Mouse (Mus musculus): ENCODE data around the gene Cdyl. TPM values are rescaled to one million over a fixed set of nuclear protein-coding genes. Genes with fewer than 3 reads are reported as not detected.
A peak's percentile ranks its signal among the peaks of the same experiment; 100 is the strongest.

Gene Cdyl
- total and polyA plus RNA-seq, 2 experiments = 1.3 to 3.5 TPM

- Histone ChIP-seq H3K79me2 (ENCODE audit: control insufficient read depth, insufficient read depth, low read length) (peaks cover 30% of the 10 kb centered on the region), H3K9ac (ENCODE audit: low read depth, low read length) (no peak overlapping the region), H3K4me1 (ENCODE audit: control insufficient read depth, insufficient read depth, low read length) (peaks cover 3% of the 10 kb centered on the region; the same call in 1 of the 2 replicates), H3K4me3 (ENCODE audit: insufficient read depth, low read depth, low read length) (no peak overlapping the region), H3K36me3 (ENCODE audit: control insufficient read depth, insufficient read depth, low read length) (no peaks in the 10 kb centered on the region), H3K27ac (replicated peaks; ENCODE audit: insufficient read depth, low read depth, low read length) (no peak overlapping the region), H3K27me3 (ENCODE audit: control insufficient read depth, insufficient read depth, low read length) (no peaks in the 10 kb centered on the region)
- no peak for DNase-seq (ENCODE audit: extremely low read depth, low read depth, low spot score)
- WGBS = 91% methylated on average over 2 of the region's 2 CpGs
- TF ChIP-seq POLR2A (IDR thresholded peaks at IDR 0.05; ENCODE audit: extremely low read depth, insufficient read depth, low read length) (no peak), CTCF (IDR thresholded peaks at IDR 0.05; ENCODE audit: low read depth, low read length) (no peak)
Measured at GRCm38 (mm10) chr13:35769673-35770072, 110.0 kb downstream of the Cdyl start.

DNA sequence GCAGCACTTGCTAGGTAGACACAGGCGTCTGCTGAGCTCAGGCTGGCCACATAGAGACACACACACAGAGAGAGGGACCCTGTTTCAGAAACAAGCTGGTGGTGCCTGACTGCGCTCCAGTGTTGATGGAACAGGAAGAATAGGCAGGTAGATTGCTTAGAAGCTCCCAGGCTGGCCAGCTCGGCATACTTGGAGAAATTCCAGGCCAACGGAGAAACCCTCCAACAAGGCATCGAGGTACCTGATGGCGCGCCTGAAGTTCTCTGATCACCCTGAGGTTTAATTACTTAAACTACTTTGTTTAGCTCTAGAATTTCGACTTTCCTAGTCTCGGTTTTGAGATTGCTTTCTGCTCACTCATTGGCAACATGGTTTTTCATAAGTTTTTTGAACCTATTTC is 110.8 kb downstream of the Cdyl start:
- 92% methylated on average over 9 of the region's 9 CpGs for WGBS
- Histone ChIP-seq H3K4me3 (ENCODE audit: insufficient read depth, low read depth, low read length) (no peak overlapping the region), H3K36me3 (ENCODE audit: control insufficient read depth, insufficient read depth, low read length) (no peaks in the 10 kb centered on the region), H3K4me1 (ENCODE audit: control insufficient read depth, insufficient read depth, low read length) (peaks cover 3% of the 10 kb centered on the region; the same call in 1 of the 2 replicates), H3K79me2 (ENCODE audit: control insufficient read depth, insufficient read depth, low read length) (peaks cover 33% of the 10 kb centered on the region), H3K27ac (replicated peaks; ENCODE audit: insufficient read depth, low read depth, low read length) (no peak overlapping the region), H3K9ac (ENCODE audit: low read depth, low read length) (no peak overlapping the region), H3K27me3 (ENCODE audit: control insufficient read depth, insufficient read depth, low read length) (no peaks in the 10 kb centered on the region)
- no peak for DNase-seq (ENCODE audit: extremely low read depth, low read depth, low spot score)
- TF ChIP-seq POLR2A (IDR thresholded peaks at IDR 0.05; ENCODE audit: extremely low read depth, insufficient read depth, low read length) (no peak), CTCF (IDR thresholded peaks at IDR 0.05; ENCODE audit: low read depth, low read length) (no peak)

DNA sequence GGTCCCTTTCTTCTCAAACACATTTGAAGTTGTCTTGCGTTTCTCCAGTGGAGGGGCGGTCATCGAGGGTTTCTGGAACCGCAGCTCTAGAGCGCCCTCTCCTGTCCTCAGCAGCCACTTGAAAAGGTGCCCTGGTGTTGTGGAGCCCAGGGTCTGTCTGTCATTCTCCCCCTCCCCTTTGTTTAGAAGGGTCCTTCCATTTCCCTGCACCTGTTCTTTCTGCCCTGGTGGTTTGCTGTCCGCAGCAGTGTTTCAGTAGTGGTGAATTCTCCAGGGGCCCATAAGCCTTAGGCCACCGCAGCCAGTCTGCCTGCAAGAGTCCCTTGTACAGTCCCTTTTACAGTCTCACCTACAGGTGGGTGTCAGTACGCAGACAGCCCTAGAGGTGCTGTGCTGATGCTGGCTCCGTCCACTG is 112.3 kb downstream of the Cdyl start:
- Histone ChIP-seq H3K4me1 (ENCODE audit: control insufficient read depth, insufficient read depth, low read length) (peaks cover 3% of the 10 kb centered on the region; the same call in 1 of the 2 replicates), H3K79me2 (ENCODE audit: control insufficient read depth, insufficient read depth, low read length) (peaks cover 38% of the 10 kb centered on the region), H3K36me3 (ENCODE audit: control insufficient read depth, insufficient read depth, low read length) (no peaks in the 10 kb centered on the region), H3K9ac (ENCODE audit: low read depth, low read length) (no peak overlapping the region), H3K4me3 (ENCODE audit: insufficient read depth, low read depth, low read length) (no peak overlapping the region), H3K27ac (replicated peaks; ENCODE audit: insufficient read depth, low read depth, low read length) (no peak overlapping the region), H3K27me3 (ENCODE audit: control insufficient read depth, insufficient read depth, low read length) (no peaks in the 10 kb centered on the region)
- TF ChIP-seq CTCF (IDR thresholded peaks at IDR 0.05; ENCODE audit: low read depth, low read length) (peak; percentile 59), POLR2A (IDR thresholded peaks at IDR 0.05; ENCODE audit: extremely low read depth, insufficient read depth, low read length) (no peak)
- DNase-seq (ENCODE audit: extremely low read depth, low read depth, low spot score) = no peak
- WGBS = 80% methylated on average over 9 of the region's 9 CpGs

- H3K79me2 ChIP-seq (ENCODE audit: control insufficient read depth, insufficient read depth, low read length) = peaks cover 42% of the 10 kb centered on the region
- TF ChIP-seq POLR2A (IDR thresholded peaks at IDR 0.05; ENCODE audit: extremely low read depth, insufficient read depth, low read length) (no peak), CTCF (IDR thresholded peaks at IDR 0.05; ENCODE audit: low read depth, low read length) (peak; percentile 42)
- no peaks in the 10 kb centered on the region for H3K27me3 ChIP-seq (ENCODE audit: control insufficient read depth, insufficient read depth, low read length)
- H3K4me3 ChIP-seq (ENCODE audit: insufficient read depth, low read depth, low read length) = no peak overlapping the region
- 80% methylated on average over 7 of the region's 7 CpGs for WGBS
- no peak for DNase-seq (ENCODE audit: extremely low read depth, low read depth, low spot score)
- no peaks in the 10 kb centered on the region for H3K36me3 ChIP-seq (ENCODE audit: control insufficient read depth, insufficient read depth, low read length)
- no peak overlapping the region for H3K27ac ChIP-seq (replicated peaks; ENCODE audit: insufficient read depth, low read depth, low read length)
- peaks cover 3% of the 10 kb centered on the region; the same call in 1 of the 2 replicates for H3K4me1 ChIP-seq (ENCODE audit: control insufficient read depth, insufficient read depth, low read length)
- H3K9ac ChIP-seq (ENCODE audit: low read depth, low read length) = no peak overlapping the region
Measured at GRCm38 (mm10) chr13:35773763-35774162, 114.1 kb downstream of the Cdyl start.

DNA sequence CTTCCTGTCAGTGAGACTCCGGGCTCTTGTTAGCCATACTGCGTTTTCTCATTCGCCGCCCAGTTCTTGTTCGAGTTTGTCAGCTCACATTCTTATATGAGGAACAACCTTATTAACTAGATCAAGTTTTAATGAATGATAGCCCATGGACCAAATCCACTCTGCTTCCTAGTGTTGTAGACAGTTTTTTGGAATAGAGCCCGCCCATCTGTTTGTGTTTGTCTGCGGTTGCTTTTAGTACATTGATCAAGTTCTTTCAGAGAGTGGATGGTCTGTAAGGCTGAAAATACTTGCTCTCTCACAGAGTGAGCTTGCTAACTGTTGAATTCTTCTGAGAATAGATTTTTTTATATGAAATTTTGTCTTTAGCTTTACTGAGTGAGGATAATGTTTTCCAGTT is 116.5 kb downstream of the Cdyl start:
- H3K4me1 ChIP-seq (ENCODE audit: control insufficient read depth, insufficient read depth, low read length) = peaks cover 3% of the 10 kb centered on the region; the same call in 1 of the 2 replicates
- H3K79me2 ChIP-seq (ENCODE audit: control insufficient read depth, insufficient read depth, low read length) = peaks cover 33% of the 10 kb centered on the region
- TF ChIP-seq POLR2A (IDR thresholded peaks at IDR 0.05; ENCODE audit: extremely low read depth, insufficient read depth, low read length) (no peak), CTCF (IDR thresholded peaks at IDR 0.05; ENCODE audit: low read depth, low read length) (no peak)
- no peak overlapping the region for H3K27ac ChIP-seq (replicated peaks; ENCODE audit: insufficient read depth, low read depth, low read length)
- H3K36me3 ChIP-seq (ENCODE audit: control insufficient read depth, insufficient read depth, low read length) = no peaks in the 10 kb centered on the region
- no peaks in the 10 kb centered on the region for H3K27me3 ChIP-seq (ENCODE audit: control insufficient read depth, insufficient read depth, low read length)
- no peak overlapping the region for H3K9ac ChIP-seq (ENCODE audit: low read depth, low read length)
- H3K4me3 ChIP-seq (ENCODE audit: insufficient read depth, low read depth, low read length) = no peak overlapping the region
- DNase-seq (ENCODE audit: extremely low read depth, low read depth, low spot score) = peak; percentile 19
- 85% methylated on average over 7 of the region's 7 CpGs for WGBS

- Histone ChIP-seq H3K27ac (replicated peaks; ENCODE audit: insufficient read depth, low read depth, low read length) (no peak overlapping the region), H3K36me3 (ENCODE audit: control insufficient read depth, insufficient read depth, low read length) (no peaks in the 10 kb centered on the region), H3K79me2 (ENCODE audit: control insufficient read depth, insufficient read depth, low read length) (peaks cover 18% of the 10 kb centered on the region; the same call in 1 of the 2 replicates), H3K9ac (ENCODE audit: low read depth, low read length) (no peak overlapping the region), H3K4me1 (ENCODE audit: control insufficient read depth, insufficient read depth, low read length) (peaks cover 13% of the 10 kb centered on the region), H3K27me3 (ENCODE audit: control insufficient read depth, insufficient read depth, low read length) (no peaks in the 10 kb centered on the region), H3K4me3 (ENCODE audit: insufficient read depth, low read depth, low read length) (no peak overlapping the region)
- WGBS = 86% methylated on average over 3 of the region's 3 CpGs
- no peak for DNase-seq (ENCODE audit: extremely low read depth, low read depth, low spot score)
- TF ChIP-seq CTCF (IDR thresholded peaks at IDR 0.05; ENCODE audit: low read depth, low read length) = no peak
- TF ChIP-seq POLR2A (IDR thresholded peaks at IDR 0.05; ENCODE audit: extremely low read depth, insufficient read depth, low read length) = no peak
Measured at GRCm38 (mm10) chr13:35780714-35781113, 121.1 kb downstream of the Cdyl start.
